Mouse (Mus musculus) liver, embryonic 14.5 days (tissue): ENCODE data around the gene Bcl2l10.

Experiments
- CTCF ChIP-seq: IDR thresholded peaks from 2 replicates; pipeline ENCODE4 v1.5.1; 2016; ENCODE audit warnings: antibody characterized with exemption, low read depth, control low read depth
- EP300 ChIP-seq: IDR thresholded peaks from 2 replicates; pipeline ENCODE4 v1.6.1; 2016; ENCODE audit warnings: antibody characterized with exemption, low read depth

- TF ChIP-seq CTCF (no peak), EP300 (no peak)
These were observed 43.8 kb upstream of the Bcl2l10 start for GRCm38 (mm10) chr9:75303701-75304261.
